Mouse (Mus musculus) midbrain, embryonic 10.5 days (tissue): ENCODE data around the gene Nudt8. TPM values are rescaled to one million over a fixed set of nuclear protein-coding genes. Genes with fewer than 3 reads are reported as not detected.
"Not testable (repeated sequence)": the region's sequence is repeated elsewhere in the genome, so short reads cannot be mapped to it uniquely, and the experiment has no call there.

Experiments
- DNase-seq: peaks from one replicate; pipeline ENCODE4 v3.0.0-alpha.2; 2017; ENCODE audit warnings: low spot score
- H3K27ac ChIP-seq: fragments of 300-500 bp; sonication (generic); replicated peaks from 2 replicates; pipeline ENCODE4 v1.5.1; 2016; ENCODE audit warnings: mild to moderate bottlenecking
- H3K27me3 ChIP-seq: fragments of 300-500 bp; sonication (generic); 2 replicates; pipeline ENCODE4 v1.6.1; 2016; ENCODE audit warnings: low read depth, mild to moderate bottlenecking; ENCODE audit not compliant: poor library complexity, severe bottlenecking
- H3K36me3 ChIP-seq: fragments of 300-500 bp; sonication (generic); 2 replicates; pipeline ENCODE4 v1.6.1; 2016; ENCODE audit warnings: mild to moderate bottlenecking, moderate library complexity
- H3K4me1 ChIP-seq: fragments of 300-500 bp; sonication (generic); 2 replicates; pipeline ENCODE4 v1.6.1; 2016
- H3K4me3 ChIP-seq: fragments of 300-500 bp; sonication (generic); 2 replicates; pipeline ENCODE4 v1.5.1; 2016; ENCODE audit warnings: mild to moderate bottlenecking, moderate library complexity
- H3K9me3 ChIP-seq: fragments of 300-500 bp; sonication (generic); replicated peaks from 2 replicates; pipeline ENCODE4 v1.6.1; 2016; ENCODE audit warnings: mild to moderate bottlenecking
- WGBS: fragments of 180-500 bp; shearing (Covaris S2); methylation state at CpG from one replicate; pipeline ENCODE4 v1.1.7; 2016; 5-methylcytosine and 5-hydroxymethylcytosine counted together
- polyA plus RNA-seq: library from polyadenylated mRNA; unstranded; fragments of >200 nt; fragmentation: Nextera tagmentation; extraction: Ambion mirVana; gene quantifications from 2 replicates; pipeline ENCODE4 v1.2.1, GENCODE M21; 2016

Gene Nudt8
- polyA plus RNA-seq, 1 experiment from 2014 or later, result 20.2 TPM

GRCm38 (mm10) chr19:4023185-4023584 lies 22.8 kb downstream of the Nudt8 start:
- no peak overlapping the region for H3K27ac ChIP-seq
- peaks cover 20% of the 10 kb centered on the region; the same call in 1 of the 2 replicates for H3K9me3 ChIP-seq
- H3K36me3 ChIP-seq, result no peaks in the 10 kb centered on the region
- 87% methylated on average over 7 of the region's 7 CpGs for WGBS
- H3K27me3 ChIP-seq, result no peaks in the 10 kb centered on the region
- no peak overlapping the region for H3K4me3 ChIP-seq
- no peak for DNase-seq
- peaks cover 10% of the 10 kb centered on the region for H3K4me1 ChIP-seq

GRCm38 (mm10) chr19:4027576-4027975 lies 27.2 kb downstream of the Nudt8 start:
- no peak for DNase-seq
- H3K36me3 ChIP-seq, result no peaks in the 10 kb centered on the region
- H3K27ac ChIP-seq, result no peak overlapping the region
- no peaks in the 10 kb centered on the region for H3K27me3 ChIP-seq
- H3K4me3 ChIP-seq, result no peak overlapping the region
- peaks cover 6% of the 10 kb centered on the region for H3K4me1 ChIP-seq
- H3K9me3 ChIP-seq, result peaks cover 20% of the 10 kb centered on the region; the same call in 1 of the 2 replicates

- H3K36me3 ChIP-seq, result peaks cover 12% of the 10 kb centered on the region
- no peak overlapping the region for H3K4me3 ChIP-seq
- H3K4me1 ChIP-seq, result peaks cover 19% of the 10 kb centered on the region
- no peak for DNase-seq
- 47% methylated on average over 7 of the region's 7 CpGs for WGBS
- H3K9me3 ChIP-seq, result 0 out of 2 replicates have a peak, but pooled peaks cover 5% of the 10 kb centered on the region
- H3K27me3 ChIP-seq, result no peaks in the 10 kb centered on the region
- no peak overlapping the region for H3K27ac ChIP-seq
These were observed 32.3 kb downstream of the Nudt8 start for GRCm38 (mm10) chr19:4032668-4033067.

GRCm38 (mm10) chr19:4033298-4033697 lies 32.9 kb downstream of the Nudt8 start:
- Histone ChIP-seq H3K27ac (no peak overlapping the region), H3K27me3 (no peaks in the 10 kb centered on the region), H3K4me1 (peaks cover 25% of the 10 kb centered on the region), H3K9me3 (no peaks in the 10 kb centered on the region), H3K36me3 (peaks cover 12% of the 10 kb centered on the region), H3K4me3 (no peak overlapping the region)
- no peak for DNase-seq
- WGBS, result 92% methylated on average over 3 of the region's 3 CpGs

GRCm38 (mm10) chr19:4033742-4034141 lies 33.4 kb downstream of the Nudt8 start:
- Histone ChIP-seq H3K4me1 (peaks cover 27% of the 10 kb centered on the region), H3K27me3 (no peaks in the 10 kb centered on the region), H3K36me3 (peaks cover 12% of the 10 kb centered on the region), H3K4me3 (no peak overlapping the region), H3K9me3 (no peaks in the 10 kb centered on the region), H3K27ac (no peak overlapping the region)
- WGBS, result 63% methylated on average over 5 of the region's 5 CpGs
- DNase-seq, result no peak

GRCm38 (mm10) chr19:4036327-4037045 lies 36.1 kb downstream of the Nudt8 start:
- no peak for DNase-seq
- 78% methylated on average over 12 of the region's 12 CpGs for WGBS
- peaks cover 27% of the 10 kb centered on the region for H3K4me1 ChIP-seq

GRCm38 (mm10) chr19:4037154-4037787 lies 36.9 kb downstream of the Nudt8 start:
- Histone ChIP-seq H3K4me1 (peaks cover 27% of the 10 kb centered on the region), H3K4me3 (peak overlapping the region; percentile 78), H3K36me3 (peaks cover 12% of the 10 kb centered on the region), H3K27ac (peak overlapping the region; percentile 93)
- WGBS, result 27% methylated on average over 7 of the region's 8 CpGs
- DNase-seq, result peak; percentile 27
- not testable (repeated sequence) for H3K9me3 ChIP-seq, H3K27me3 ChIP-seq

More at GRCm38 (mm10) chr19:4036327-4037045, 36.1 kb downstream of the Nudt8 start:
- Histone ChIP-seq H3K4me3 (peak overlapping the region; percentile 23), H3K9me3 (no peaks in the 10 kb centered on the region), H3K27me3 (no peaks in the 10 kb centered on the region), H3K27ac (no peak overlapping the region), H3K36me3 (peaks cover 12% of the 10 kb centered on the region)

GRCm38 (mm10) chr19:4037788-4038232 lies 37.4 kb downstream of the Nudt8 start, which contains the start of gene Gstp1:
TSS of gene Gstp1 (minus strand) at chr19:4037985.
- Histone ChIP-seq H3K27me3 (no peaks in the 10 kb centered on the region), H3K4me3 (peak within 1 kb of the TSS; percentile 78), H3K4me1 (peaks cover 27% of the 10 kb centered on the region), H3K36me3 (peaks cover 12% of the 10 kb centered on the region), H3K9me3 (no peaks in the 10 kb centered on the region), H3K27ac (peak within 1 kb of the TSS; percentile 93)
- WGBS, result under 1% methylated on average over 26 of the region's 26 CpGs
- DNase-seq, result peak; percentile 84

- not testable (repeated sequence) for H3K27me3 ChIP-seq, H3K27ac ChIP-seq, H3K4me3 ChIP-seq, H3K9me3 ChIP-seq, DNase-seq, H3K36me3 ChIP-seq
- peaks cover 25% of the 10 kb centered on the region for H3K4me1 ChIP-seq
- WGBS, result 92% methylated on average over 5 of the region's 5 CpGs
These were observed 40.6 kb downstream of the Nudt8 start for GRCm38 (mm10) chr19:4040941-4041340.

- WGBS, result 88% methylated on average over 4 of the region's 4 CpGs
- not testable (repeated sequence) for DNase-seq, H3K27me3 ChIP-seq, H3K9me3 ChIP-seq, H3K4me3 ChIP-seq, H3K36me3 ChIP-seq, H3K27ac ChIP-seq
- peaks cover 19% of the 10 kb centered on the region for H3K4me1 ChIP-seq
These were observed 41.1 kb downstream of the Nudt8 start for GRCm38 (mm10) chr19:4041500-4041899.

GRCm38 (mm10) chr19:4042124-4042523 lies 41.7 kb downstream of the Nudt8 start:
- no peaks in the 10 kb centered on the region for H3K27me3 ChIP-seq
- no peak overlapping the region for H3K27ac ChIP-seq
- no peaks in the 10 kb centered on the region for H3K9me3 ChIP-seq
- 84% methylated on average over 14 of the region's 14 CpGs for WGBS
- no peak overlapping the region for H3K4me3 ChIP-seq
- no peak for DNase-seq
- H3K36me3 ChIP-seq, result no peaks in the 10 kb centered on the region
- peaks cover 15% of the 10 kb centered on the region for H3K4me1 ChIP-seq

GRCm38 (mm10) chr19:4044109-4044508 lies 43.7 kb downstream of the Nudt8 start:
- DNase-seq, H3K27ac ChIP-seq, H3K9me3 ChIP-seq, H3K4me3 ChIP-seq, H3K27me3 ChIP-seq, H3K4me1 ChIP-seq, H3K36me3 ChIP-seq: not testable (repeated sequence)
- 84% methylated on average over 5 of the region's 5 CpGs for WGBS
